Mouse (Mus musculus) heart, postnatal 0 days (tissue): ENCODE data around the gene Adora1.

ENCODE experiments used
- CTCF ChIP-seq: IDR thresholded peaks from 2 replicates; pipeline ENCODE4 v1.5.1; 2016; ENCODE audit warnings: antibody characterized with exemption, control low read depth, low read depth
- EP300 ChIP-seq: IDR thresholded peaks from 2 replicates; pipeline ENCODE4 v1.6.1; 2016; ENCODE audit warnings: antibody characterized with exemption, low read depth

DNA sequence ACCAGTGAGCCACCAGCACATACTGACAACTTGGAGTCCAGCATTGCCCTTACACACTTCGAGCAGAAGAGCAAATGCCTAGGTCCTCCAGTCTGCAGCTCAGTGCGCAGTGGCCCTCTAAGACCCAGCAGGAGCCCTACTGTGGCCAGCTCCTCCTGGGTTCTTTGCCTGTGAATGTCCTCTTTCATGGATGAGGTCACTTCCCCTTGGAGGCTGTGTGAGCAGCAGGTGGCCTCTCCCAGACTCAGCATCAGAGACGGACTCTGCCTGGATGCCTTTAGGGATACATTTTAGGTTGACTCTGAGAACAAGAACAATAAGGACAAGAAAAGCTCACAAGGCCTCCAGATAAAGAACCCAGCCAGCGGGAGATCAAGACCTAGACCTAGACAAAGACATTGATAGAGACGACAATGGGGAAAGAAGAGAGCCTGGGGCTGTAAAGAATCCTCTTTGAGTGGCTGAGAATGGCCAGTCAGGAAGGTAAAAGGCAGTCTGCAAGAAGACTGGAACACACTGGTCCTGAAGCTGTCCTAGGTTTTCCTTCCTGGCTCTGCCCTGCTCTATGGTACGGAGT, 25.0 kb downstream of the Adora1 start:
- no peak for TF ChIP-seq EP300
- no peak for TF ChIP-seq CTCF
